Mouse (Mus musculus) kidney, postnatal 0 days (tissue): Measurements from ENCODE around the gene Dcst2. TPM values are rescaled to one million over a fixed set of nuclear protein-coding genes. Genes with fewer than 3 reads are reported as not detected.

Source experiments
- ATAC-seq: fragments of 200-750 bp; cut with Nextera tagmentation; replicated peaks from 2 replicates; pipeline ENCODE4 v1.8.0; 2017; ENCODE audit warnings: low read depth, moderate number of reproducible peaks, moderate TSS enrichment, moderate library complexity; ENCODE audit not compliant: low FRiP score
- DNase-seq: peaks from one replicate; pipeline ENCODE4 v3.0.0-alpha.2; 2016; ENCODE audit warnings: low spot score
- H3K27ac ChIP-seq: fragments of 300-500 bp; sonication (generic); 2 replicates; pipeline ENCODE4 v1.5.1; 2014; ENCODE audit warnings: mild to moderate bottlenecking
- H3K27me3 ChIP-seq: fragments of 300-500 bp; sonication (generic); 2 replicates; pipeline ENCODE4 v1.6.1; 2014; ENCODE audit warnings: low read length, mixed read lengths; ENCODE audit not compliant: insufficient read depth
- H3K36me3 ChIP-seq: fragments of 300-500 bp; sonication (generic); 2 replicates; pipeline ENCODE4 v1.6.1; 2014; ENCODE audit warnings: low read length, mixed read lengths; ENCODE audit not compliant: insufficient read depth
- H3K4me1 ChIP-seq: fragments of 300-500 bp; sonication (generic); replicated peaks from 2 replicates; pipeline ENCODE4 v1.6.1; 2014; ENCODE audit warnings: antibody characterized with exemption, low read length, mixed read lengths; ENCODE audit not compliant: insufficient read depth
- H3K4me2 ChIP-seq: fragments of 300-500 bp; sonication (generic); 2 replicates; pipeline ENCODE4 v1.6.1; 2014; ENCODE audit warnings: mild to moderate bottlenecking, low read length, moderate library complexity, mixed read lengths
- H3K4me3 ChIP-seq: fragments of 300-500 bp; sonication (generic); replicated peaks from 2 replicates; pipeline ENCODE4 v1.5.1; 2014; ENCODE audit warnings: low read depth, low read length
- H3K9ac ChIP-seq: fragments of 300-500 bp; sonication (generic); 2 replicates; pipeline ENCODE4 v1.6.1; 2014; ENCODE audit warnings: low read depth, low read length
- H3K9me3 ChIP-seq: fragments of 300-500 bp; sonication (generic); replicated peaks from 2 replicates; pipeline ENCODE4 v1.6.1; 2016; ENCODE audit warnings: low read length, inconsistent platforms, mixed read lengths
- CTCF ChIP-seq: IDR thresholded peaks from 2 replicates; pipeline ENCODE4 v1.5.1; 2016; ENCODE audit warnings: antibody characterized with exemption, low read depth, mild to moderate bottlenecking, moderate library complexity
- WGBS: fragments of 180-500 bp; shearing (Covaris S2); extraction: QIAGEN DNeasy Blood & Tissue Kit; methylation state at CpG from one replicate; pipeline ENCODE4 v1.1.7; 2014; 5-methylcytosine and 5-hydroxymethylcytosine counted together
- polyA plus RNA-seq: library from polyadenylated mRNA; unstranded; fragments of >200 nt; fragmentation: Nextera tagmentation; extraction: Ambion mirVana; gene quantifications from 2 replicates; pipeline ENCODE4 v1.2.1, GENCODE M21; 2015

The Dcst2 gene
- polyA plus RNA-seq, 1 experiment from 2014 or later, result 0.62 TPM

DNA sequence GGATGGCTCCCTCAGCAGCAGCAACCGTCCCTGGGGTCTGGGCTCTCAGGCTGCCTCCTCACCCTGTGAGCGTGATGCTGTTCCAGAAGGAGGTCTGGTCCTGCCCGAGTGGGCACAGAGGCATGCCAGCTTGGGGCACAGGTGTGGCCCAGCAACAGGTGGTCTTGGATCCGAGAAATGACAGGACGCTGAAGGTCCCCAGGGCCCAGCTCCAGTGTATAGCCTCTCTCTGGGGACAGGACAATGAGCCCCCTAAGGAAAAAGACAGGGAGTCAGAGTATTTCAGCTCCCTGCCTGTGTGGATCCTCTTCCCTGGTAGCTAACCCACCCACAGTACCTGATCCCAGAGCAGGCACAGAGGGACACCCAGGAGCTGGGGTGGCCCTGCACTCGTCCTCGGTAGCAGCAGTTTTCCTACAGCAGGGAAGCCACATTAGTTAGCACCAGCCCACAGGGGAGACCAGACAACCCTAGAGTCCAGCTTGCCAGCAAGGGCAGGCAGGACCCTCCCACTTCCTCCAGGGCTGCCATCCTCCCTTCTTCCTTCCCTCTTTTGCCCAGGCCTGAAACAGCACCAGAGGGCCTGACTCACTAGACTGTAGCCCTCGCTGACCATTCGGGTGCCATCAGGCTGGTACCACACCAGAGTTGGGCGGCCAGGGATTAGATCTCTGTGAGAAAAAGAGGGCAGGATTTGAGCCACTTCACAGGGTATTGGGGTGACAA lies 14.8 kb upstream of the Dcst2 start:
- ATAC-seq (no peak), DNase-seq (no peak)
- no peaks in the 10 kb centered on the region for H3K9me3 ChIP-seq
- peaks cover 6% of the 10 kb centered on the region; the same call in 1 of the 2 replicates for H3K4me1 ChIP-seq
- WGBS, result 81% methylated on average over 10 of the region's 10 CpGs
- TF ChIP-seq CTCF, result no peak
- no peaks in the 10 kb centered on the region for H3K27me3 ChIP-seq
- H3K4me3 ChIP-seq, result no peak overlapping the region
- H3K27ac ChIP-seq, result no peak overlapping the region
- H3K36me3 ChIP-seq, result peaks cover 17% of the 10 kb centered on the region
- peak overlapping the region; percentile 10; the same call in 1 of the 2 replicates for H3K4me2 ChIP-seq
- no peak overlapping the region for H3K9ac ChIP-seq

DNA sequence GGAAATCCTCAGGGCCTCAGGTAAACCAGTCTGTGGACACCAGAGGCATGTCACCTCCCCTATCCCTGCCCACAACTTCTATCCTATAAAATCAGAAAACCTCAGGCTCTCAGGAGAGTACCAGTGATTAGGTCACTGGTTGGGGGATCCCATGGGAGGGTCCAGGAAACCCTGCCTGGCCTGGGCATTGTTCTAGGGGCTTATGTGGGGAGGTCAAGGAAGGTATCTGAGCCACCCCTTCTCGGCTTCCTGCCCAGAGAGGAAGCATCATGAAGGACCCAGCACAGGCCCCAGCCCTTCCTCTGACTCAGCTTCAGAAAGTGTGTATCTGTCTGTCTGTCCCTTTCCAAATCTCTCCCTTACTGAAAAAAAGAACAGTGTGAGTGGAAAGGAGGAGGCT lies 13.9 kb upstream of the Dcst2 start:
- no peak for DNase-seq
- H3K9me3 ChIP-seq, result no peaks in the 10 kb centered on the region
- peaks cover 17% of the 10 kb centered on the region for H3K36me3 ChIP-seq
- H3K9ac ChIP-seq, result no peak overlapping the region
- WGBS, result 74% methylated on average over 1 of the region's 1 CpGs
- peaks cover 6% of the 10 kb centered on the region; the same call in 1 of the 2 replicates for H3K4me1 ChIP-seq
- no peak overlapping the region for H3K27ac ChIP-seq
- H3K4me3 ChIP-seq, result no peak overlapping the region
- peak overlapping the region; percentile 97; the same call in 1 of the 2 replicates for H3K4me2 ChIP-seq
- TF ChIP-seq CTCF, result no peak
- no peak for ATAC-seq
- no peaks in the 10 kb centered on the region for H3K27me3 ChIP-seq

DNA sequence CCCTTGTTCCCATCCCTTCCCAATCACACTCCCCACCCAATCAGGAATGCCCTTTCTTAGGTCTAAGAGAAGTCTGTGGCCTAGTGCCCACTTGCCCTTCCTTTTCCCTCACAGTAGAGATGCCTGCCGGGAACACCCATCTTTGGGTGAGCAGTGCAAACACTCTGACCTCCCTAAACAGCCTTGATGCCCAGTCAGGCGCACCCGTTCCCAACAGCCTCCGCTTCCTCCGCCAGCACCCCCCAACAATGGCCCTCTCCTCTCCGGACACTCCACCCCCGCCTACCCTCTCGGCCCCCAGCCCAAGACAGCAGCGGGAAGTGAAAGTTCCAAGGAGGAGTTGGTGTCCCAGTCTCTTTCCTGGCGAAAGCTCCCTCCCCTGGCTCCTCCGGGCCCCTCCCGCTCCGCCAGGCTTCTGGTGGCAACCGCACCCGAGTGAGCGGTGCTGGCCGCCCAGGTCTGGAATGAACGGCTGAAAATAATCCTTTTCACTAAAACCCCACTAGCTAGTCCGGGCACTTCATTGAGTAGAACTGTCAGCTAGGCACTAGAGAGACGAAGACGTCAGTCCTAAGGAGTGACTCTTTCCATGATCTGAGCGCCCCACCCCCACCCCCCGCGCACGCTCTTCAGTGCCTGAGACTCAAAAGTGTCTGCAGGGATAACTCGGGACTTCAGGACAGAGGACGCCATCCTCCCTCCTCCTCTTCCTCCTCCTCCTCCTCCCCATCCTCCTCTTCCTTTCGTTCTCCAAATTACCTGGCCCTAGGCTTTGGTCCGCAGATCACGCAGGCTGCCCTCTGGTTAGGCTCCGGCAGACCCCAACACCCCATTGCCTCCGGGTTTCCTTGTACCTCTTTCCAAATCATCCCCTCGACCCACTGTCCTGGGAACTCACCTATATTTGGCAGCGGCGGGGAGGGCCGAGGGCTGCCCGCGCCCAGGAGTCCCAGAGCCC lies 12.6 kb upstream of the Dcst2 start:
- no peaks in the 10 kb centered on the region for H3K9me3 ChIP-seq
- H3K4me3 ChIP-seq, result peak overlapping the region; percentile 75
- H3K4me1 ChIP-seq, result peaks cover 6% of the 10 kb centered on the region; the same call in 1 of the 2 replicates
- H3K4me2 ChIP-seq, result peak overlapping the region; percentile 97
- 1% methylated on average over 38 of the region's 38 CpGs for WGBS
- TF ChIP-seq CTCF, result no peak
- peak; percentile 47 for ATAC-seq
- peak overlapping the region; percentile 61 for H3K9ac ChIP-seq
- no peaks in the 10 kb centered on the region for H3K27me3 ChIP-seq
- peak overlapping the region; percentile 75 for H3K27ac ChIP-seq
- DNase-seq, result peak; percentile 50
- H3K36me3 ChIP-seq, result peaks cover 8% of the 10 kb centered on the region

DNA sequence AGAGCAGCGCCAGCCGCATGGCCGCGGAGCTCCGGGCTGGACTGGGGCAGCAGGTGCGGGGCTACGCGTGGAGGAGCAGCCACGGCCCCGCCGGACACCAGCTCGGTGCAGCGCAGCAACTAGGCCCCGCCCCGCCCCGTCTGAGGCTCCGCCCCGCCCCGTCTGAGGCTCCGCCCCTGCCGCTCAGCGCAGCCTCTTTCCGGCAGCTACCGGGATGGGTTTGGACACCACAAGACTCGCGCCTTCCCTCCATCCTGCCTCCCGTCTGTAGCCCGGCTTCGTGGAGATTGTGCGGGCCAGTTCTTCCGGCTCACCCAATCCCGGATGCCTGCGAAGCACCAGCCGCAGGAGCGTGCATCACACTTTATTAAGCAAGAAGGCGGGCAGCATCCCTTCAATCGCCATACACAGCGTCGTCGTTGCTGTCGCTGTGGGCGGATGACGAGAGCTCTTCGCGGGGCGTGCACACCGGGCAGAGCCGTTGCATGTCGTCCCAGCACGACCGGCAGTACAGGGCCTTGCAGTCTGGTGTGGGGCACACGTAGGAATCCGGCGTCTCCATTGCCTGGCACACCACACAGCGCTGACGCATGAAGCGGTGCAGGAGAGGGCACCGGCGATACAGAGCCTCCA lies 11.8 kb upstream of the Dcst2 start, which contains the start of gene Adam15:
TSS of gene Adam15 (minus strand) at position 128 of the 633 bp plus-strand sequence.
- WGBS, result 1% methylated on average over 59 of the region's 59 CpGs
- H3K9ac ChIP-seq, result peak within 1 kb of the TSS; percentile 61
- H3K9me3 ChIP-seq, result no peaks in the 10 kb centered on the region
- 0 out of 2 replicates have a peak, but pooled peaks cover 5% of the 10 kb centered on the region for H3K36me3 ChIP-seq
- TF ChIP-seq CTCF, result peak; percentile 3; the same call in 1 of the 2 replicates
- peak within 1 kb of the TSS; percentile 75 for H3K4me3 ChIP-seq
- H3K4me1 ChIP-seq, result peaks cover 6% of the 10 kb centered on the region; the same call in 1 of the 2 replicates
- DNase-seq, result peak; percentile 90
- ATAC-seq, result peak; percentile 88
- H3K27me3 ChIP-seq, result no peaks in the 10 kb centered on the region
- H3K4me2 ChIP-seq, result peak within 1 kb of the TSS; percentile 97
- peak within 1 kb of the TSS; percentile 75 for H3K27ac ChIP-seq

DNA sequence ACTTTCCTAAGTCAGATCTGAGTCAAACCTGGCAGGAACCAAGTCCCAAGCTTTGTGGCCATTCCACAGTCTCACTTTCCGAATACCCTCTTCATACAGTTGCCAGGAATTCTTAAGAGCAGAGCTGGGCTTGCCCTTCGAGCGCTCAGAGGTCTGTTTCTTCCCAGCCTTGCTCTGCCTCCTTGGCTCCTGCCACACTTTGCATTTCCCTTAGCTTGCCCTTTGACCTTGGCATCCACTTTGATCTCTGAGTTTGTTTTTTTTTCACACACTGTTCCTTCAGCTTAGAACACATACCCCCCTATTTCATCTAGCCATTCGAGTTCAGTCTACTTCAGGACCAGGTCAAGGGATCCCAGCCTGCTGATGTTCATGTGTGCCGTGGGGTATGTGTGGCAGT lies 10.5 kb upstream of the Dcst2 start:
- no peak for ATAC-seq
- Histone ChIP-seq H3K9ac (no peak overlapping the region), H3K4me1 (peaks cover 6% of the 10 kb centered on the region; the same call in 1 of the 2 replicates), H3K27me3 (no peaks in the 10 kb centered on the region), H3K36me3 (no peaks in the 10 kb centered on the region), H3K4me3 (no peak overlapping the region), H3K4me2 (no peak overlapping the region), H3K9me3 (no peaks in the 10 kb centered on the region), H3K27ac (no peak overlapping the region)
- no peak for DNase-seq
- TF ChIP-seq CTCF, result no peak
- WGBS, result 54% methylated on average over 5 of the region's 5 CpGs
